Mouse (Mus musculus): ENCODE results near the gene Glycam1. TPM values are rescaled to one million over a fixed set of nuclear protein-coding genes. Genes with fewer than 3 reads are reported as not detected.
"Not testable (repeated sequence)": the region's sequence is repeated elsewhere in the genome, so short reads cannot be mapped to it uniquely, and the experiment has no call there.

Gene Glycam1
- polyA plus RNA-seq (2011; ENCODE audit: insufficient read depth, insufficient read length, low replicate concordance, missing spikeins): not detected in 2 replicates

- H3K4me3 ChIP-seq (replicated peaks; ENCODE audit: control insufficient read depth, low read depth, low read length): no peak within 1 kb of the TSS
- H3K4me1 ChIP-seq (ENCODE audit: control insufficient read depth, insufficient read depth, low read length): no peaks in the 10 kb centered on the region
- no peak within 1 kb of the TSS for H3K27ac ChIP-seq (ENCODE audit: control insufficient read depth, insufficient read depth, low read depth, low read length, poor library complexity)
- TF ChIP-seq CTCF (IDR thresholded peaks at IDR 0.05; ENCODE audit: control insufficient read depth, insufficient read depth, low read length): no peak
- no peak for TF ChIP-seq POLR2A (IDR thresholded peaks at IDR 0.05; ENCODE audit: borderline replicate concordance, control insufficient read depth, low read depth, low read length)
These were observed at the start of gene Glycam1 for GRCm38 (mm10) chr15:103564981-103565380. Glycam1 (minus strand) TSS chr15:103565081.

DNA sequence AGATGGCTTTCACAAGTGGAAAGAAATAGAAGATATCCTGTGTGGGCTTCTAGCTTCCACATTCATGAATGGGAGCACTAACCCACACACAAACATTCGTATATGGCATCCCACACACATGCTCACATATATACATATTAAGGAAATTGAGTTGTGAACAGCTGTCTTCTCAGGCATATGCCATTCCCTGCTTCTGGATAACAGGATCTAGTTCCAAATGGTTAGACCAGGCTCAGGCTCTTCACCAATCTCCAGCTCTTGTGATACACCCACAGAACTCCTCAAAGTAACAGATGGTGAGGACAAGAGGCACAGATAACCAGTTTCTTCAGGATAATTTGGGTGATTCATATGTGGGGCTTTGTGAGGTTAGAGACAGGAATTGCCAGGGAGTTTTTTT, 39.6 kb upstream of the Glycam1 start:
- H3K4me3 ChIP-seq (replicated peaks; ENCODE audit: control insufficient read depth, low read depth, low read length): no peak overlapping the region
- H3K4me1 ChIP-seq (ENCODE audit: control insufficient read depth, insufficient read depth, low read length): no peaks in the 10 kb centered on the region
- 62% methylated on average over 1 of the region's 1 CpGs for WGBS
- H3K27ac ChIP-seq (ENCODE audit: control insufficient read depth, insufficient read depth, low read depth, low read length, poor library complexity): no peak overlapping the region
- TF ChIP-seq POLR2A (IDR thresholded peaks at IDR 0.05; ENCODE audit: borderline replicate concordance, control insufficient read depth, low read depth, low read length): no peak
- no peak for TF ChIP-seq CTCF (IDR thresholded peaks at IDR 0.05; ENCODE audit: control insufficient read depth, insufficient read depth, low read length)

- Histone ChIP-seq H3K27ac (ENCODE audit: control insufficient read depth, insufficient read depth, low read depth, low read length, poor library complexity) (no peak overlapping the region), H3K4me1 (ENCODE audit: control insufficient read depth, insufficient read depth, low read length) (no peaks in the 10 kb centered on the region), H3K4me3 (replicated peaks; ENCODE audit: control insufficient read depth, low read depth, low read length) (no peak overlapping the region)
- TF ChIP-seq POLR2A (IDR thresholded peaks at IDR 0.05; ENCODE audit: borderline replicate concordance, control insufficient read depth, low read depth, low read length) (no peak), CTCF (IDR thresholded peaks at IDR 0.05; ENCODE audit: control insufficient read depth, insufficient read depth, low read length) (no peak)
- 80% methylated on average over 2 of the region's 2 CpGs for WGBS
These were observed 25.9 kb upstream of the Glycam1 start for GRCm38 (mm10) chr15:103590779-103591178.

DNA sequence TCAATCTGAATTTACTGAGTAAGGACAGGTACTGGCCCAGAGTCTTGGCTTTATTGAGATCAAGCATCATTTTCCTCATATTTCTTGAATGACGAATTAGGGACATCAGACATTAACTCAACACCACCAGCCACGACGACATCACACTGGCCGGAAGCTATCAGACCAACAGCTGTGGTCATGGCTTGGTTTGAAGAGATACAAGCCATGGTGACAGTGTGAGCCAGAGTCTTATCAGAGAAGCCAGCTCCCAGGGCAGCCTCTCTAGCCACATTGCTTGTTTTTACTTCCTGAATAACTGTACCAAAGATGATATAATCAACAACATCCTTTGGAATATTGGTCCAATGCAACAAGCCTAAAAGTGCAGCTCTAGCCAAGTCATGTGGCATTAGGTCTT, 22.9 kb upstream of the Glycam1 start:
- 59% methylated on average over 4 of the region's 4 CpGs for WGBS

DNA sequence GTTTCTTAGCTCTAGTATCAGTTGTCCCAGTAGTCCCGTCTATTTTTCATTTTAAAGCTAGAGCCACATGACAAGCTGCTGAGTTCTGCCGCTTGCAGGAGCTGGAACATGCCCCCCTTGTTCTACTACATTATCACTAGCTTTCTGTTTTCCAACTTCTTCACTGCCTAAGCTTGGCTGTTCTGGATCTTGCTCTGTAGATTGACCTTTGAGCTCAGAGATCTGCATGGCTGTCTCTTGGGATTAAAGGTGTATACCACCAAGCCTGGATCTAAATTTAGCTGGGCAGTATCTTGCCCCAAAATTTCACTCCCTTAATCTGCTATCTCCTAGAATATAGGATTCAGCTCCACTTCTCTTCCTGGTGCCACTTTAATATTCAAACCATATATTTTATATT, 21.0 kb upstream of the Glycam1 start:
- Histone ChIP-seq H3K4me1 (ENCODE audit: control insufficient read depth, insufficient read depth, low read length) (no peaks in the 10 kb centered on the region), H3K27ac (ENCODE audit: control insufficient read depth, insufficient read depth, low read depth, low read length, poor library complexity) (no peak overlapping the region), H3K4me3 (replicated peaks; ENCODE audit: control insufficient read depth, low read depth, low read length) (no peak overlapping the region)
- TF ChIP-seq CTCF (IDR thresholded peaks at IDR 0.05; ENCODE audit: control insufficient read depth, insufficient read depth, low read length) (no peak), POLR2A (IDR thresholded peaks at IDR 0.05; ENCODE audit: borderline replicate concordance, control insufficient read depth, low read depth, low read length) (no peak)
- 79% methylated on average over 2 of the region's 2 CpGs for WGBS

More for the DNA sequence above, 22.9 kb upstream of the Glycam1 start:
- H3K27ac ChIP-seq (ENCODE audit: control insufficient read depth, insufficient read depth, low read depth, low read length, poor library complexity); H3K4me3 ChIP-seq (replicated peaks; ENCODE audit: control insufficient read depth, low read depth, low read length); H3K4me1 ChIP-seq (ENCODE audit: control insufficient read depth, insufficient read depth, low read length): not testable (repeated sequence)

DNA sequence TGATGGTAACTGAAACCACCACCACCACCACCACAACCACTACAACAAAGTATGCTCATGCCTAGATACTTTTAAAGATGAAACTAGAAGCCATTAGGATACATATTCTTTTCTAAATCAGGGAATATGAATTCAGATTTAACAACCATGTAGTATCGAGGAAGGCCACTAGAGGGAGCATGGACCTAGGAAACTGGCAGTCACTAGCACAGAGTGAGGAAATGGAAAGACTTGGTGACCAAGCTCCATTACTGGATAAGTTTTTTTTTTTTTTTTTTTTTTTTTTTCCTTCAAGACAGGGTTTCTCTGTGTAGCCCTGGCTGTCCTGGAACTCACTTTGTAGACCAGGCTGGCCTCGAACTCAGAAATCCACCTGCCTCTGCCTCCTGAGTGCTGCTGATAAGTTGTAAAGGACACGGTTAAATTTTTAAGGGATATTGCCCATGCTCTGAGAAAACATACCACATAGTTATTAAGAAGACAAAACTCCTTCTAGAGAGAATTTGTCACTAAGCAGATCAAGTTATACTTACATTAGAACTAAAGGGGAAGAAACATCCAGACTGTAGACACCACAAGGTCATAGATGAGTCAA, 12.7 kb downstream of the Glycam1 start:
- 44% methylated on average over 3 of the region's 3 CpGs for WGBS
- H3K27ac ChIP-seq (ENCODE audit: control insufficient read depth, insufficient read depth, low read depth, low read length, poor library complexity): no peak overlapping the region
- TF ChIP-seq POLR2A (IDR thresholded peaks at IDR 0.05; ENCODE audit: borderline replicate concordance, control insufficient read depth, low read depth, low read length) (no peak), CTCF (IDR thresholded peaks at IDR 0.05; ENCODE audit: control insufficient read depth, insufficient read depth, low read length) (peak; percentile 45)
- no peaks in the 10 kb centered on the region for H3K4me1 ChIP-seq (ENCODE audit: control insufficient read depth, insufficient read depth, low read length)
- H3K4me3 ChIP-seq (replicated peaks; ENCODE audit: control insufficient read depth, low read depth, low read length): no peak overlapping the region

DNA sequence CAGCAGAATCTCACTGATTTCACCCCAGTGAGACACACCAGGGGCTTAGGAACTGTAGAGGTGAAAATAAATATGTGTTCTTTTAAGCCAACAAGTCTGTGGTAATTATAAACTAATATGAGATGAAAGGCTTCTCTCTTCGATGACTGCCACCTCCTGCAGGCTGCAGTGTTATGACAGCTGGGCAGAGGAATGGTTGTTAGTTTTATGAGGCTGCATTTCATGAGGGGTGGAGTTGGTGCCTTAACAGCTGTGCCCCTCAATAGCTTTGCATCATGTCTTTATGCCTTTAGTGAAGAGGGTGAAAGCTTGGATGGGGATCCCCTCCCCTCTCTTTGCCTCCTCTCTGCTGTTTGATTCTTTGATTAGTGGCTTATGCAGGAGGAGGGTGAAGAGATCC, 13.8 kb downstream of the Glycam1 start:
- 12% methylated on average over 1 of the region's 1 CpGs for WGBS
- no peak overlapping the region for H3K4me3 ChIP-seq (replicated peaks; ENCODE audit: control insufficient read depth, low read depth, low read length)
- no peak overlapping the region for H3K27ac ChIP-seq (ENCODE audit: control insufficient read depth, insufficient read depth, low read depth, low read length, poor library complexity)
- no peaks in the 10 kb centered on the region for H3K4me1 ChIP-seq (ENCODE audit: control insufficient read depth, insufficient read depth, low read length)
- no peak for TF ChIP-seq CTCF (IDR thresholded peaks at IDR 0.05; ENCODE audit: control insufficient read depth, insufficient read depth, low read length)
- no peak for TF ChIP-seq POLR2A (IDR thresholded peaks at IDR 0.05; ENCODE audit: borderline replicate concordance, control insufficient read depth, low read depth, low read length)

DNA sequence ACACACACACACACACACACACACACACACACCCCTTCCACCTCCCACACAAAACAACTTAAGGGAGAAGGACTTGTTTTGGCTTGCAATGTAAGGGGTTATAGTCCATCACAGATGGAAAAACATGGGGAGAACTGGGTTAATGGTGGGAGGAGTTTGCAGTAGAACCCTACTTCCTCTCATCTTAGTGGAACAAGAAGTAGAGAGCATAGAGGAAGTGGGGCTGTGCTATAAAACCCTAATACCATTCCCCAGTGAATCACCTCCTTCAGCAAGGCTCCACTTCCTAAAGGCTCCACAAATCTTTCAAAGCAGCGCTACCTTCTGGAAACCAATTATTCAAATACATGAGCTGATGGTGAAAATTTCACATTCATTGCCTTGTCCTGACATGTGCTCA, 15.4 kb downstream of the Glycam1 start:
- H3K4me1 ChIP-seq (ENCODE audit: control insufficient read depth, insufficient read depth, low read length): no peaks in the 10 kb centered on the region
- TF ChIP-seq POLR2A (IDR thresholded peaks at IDR 0.05; ENCODE audit: borderline replicate concordance, control insufficient read depth, low read depth, low read length): no peak
- TF ChIP-seq CTCF (IDR thresholded peaks at IDR 0.05; ENCODE audit: control insufficient read depth, insufficient read depth, low read length): no peak
- no peak overlapping the region for H3K4me3 ChIP-seq (replicated peaks; ENCODE audit: control insufficient read depth, low read depth, low read length)
- no peak overlapping the region for H3K27ac ChIP-seq (ENCODE audit: control insufficient read depth, insufficient read depth, low read depth, low read length, poor library complexity)
- 34% methylated on average over 1 of the region's 1 CpGs for WGBS

DNA sequence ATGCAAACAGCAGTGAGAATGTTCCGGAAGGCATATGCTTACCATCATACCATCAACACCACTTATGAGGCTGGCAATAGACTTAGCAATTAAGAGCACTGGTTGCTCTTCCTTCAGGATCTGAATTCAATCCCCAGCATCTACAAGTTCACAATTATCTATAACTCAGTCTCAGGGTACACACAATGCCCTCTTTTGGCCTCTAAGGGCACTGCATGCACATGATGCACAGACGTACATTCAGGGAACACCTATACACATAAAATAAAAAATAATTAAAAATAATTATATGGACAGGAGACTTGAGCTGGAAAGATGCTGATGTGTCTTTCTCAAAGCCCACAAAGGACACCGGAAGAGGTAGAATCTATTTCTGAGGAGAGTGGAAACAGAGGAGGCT, 16.9 kb downstream of the Glycam1 start:
- WGBS: 85% methylated on average over 3 of the region's 3 CpGs
- no peak overlapping the region for H3K27ac ChIP-seq (ENCODE audit: control insufficient read depth, insufficient read depth, low read depth, low read length, poor library complexity)
- H3K4me3 ChIP-seq (replicated peaks; ENCODE audit: control insufficient read depth, low read depth, low read length): no peak overlapping the region
- TF ChIP-seq POLR2A (IDR thresholded peaks at IDR 0.05; ENCODE audit: borderline replicate concordance, control insufficient read depth, low read depth, low read length) (no peak), CTCF (IDR thresholded peaks at IDR 0.05; ENCODE audit: control insufficient read depth, insufficient read depth, low read length) (no peak)
- H3K4me1 ChIP-seq (ENCODE audit: control insufficient read depth, insufficient read depth, low read length): no peaks in the 10 kb centered on the region

Measured in bone marrow, adult 2 months (tissue).